Mouse (Mus musculus) heart, embryonic 12.5 days (tissue): Measurements from ENCODE around the gene Rad17. TPM values are rescaled to one million over a fixed set of nuclear protein-coding genes. Genes with fewer than 3 reads are reported as not detected.

ENCODE experiments used
- ATAC-seq: fragments of 200-750 bp; cut with Nextera tagmentation; 2 replicates; pipeline ENCODE4 v1.8.0; 2017; ENCODE audit warnings: moderate TSS enrichment, moderate library complexity; ENCODE audit not compliant: insufficient number of reproducible peaks, low FRiP score
- H3K27ac ChIP-seq: fragments of 300-500 bp; sonication (generic); 2 replicates; pipeline ENCODE4 v1.5.1; 2016; ENCODE audit warnings: mild to moderate bottlenecking, moderate library complexity; ENCODE audit not compliant: poor library complexity, severe bottlenecking
- H3K27me3 ChIP-seq: fragments of 300-500 bp; sonication (generic); replicated peaks from 2 replicates; pipeline ENCODE4 v1.6.1; 2016; ENCODE audit warnings: mild to moderate bottlenecking, moderate library complexity
- H3K36me3 ChIP-seq: fragments of 300-500 bp; sonication (generic); 2 replicates; pipeline ENCODE4 v1.6.1; 2016; ENCODE audit warnings: mild to moderate bottlenecking, moderate library complexity
- H3K4me1 ChIP-seq: fragments of 300-500 bp; sonication (generic); replicated peaks from 2 replicates; pipeline ENCODE4 v1.6.1; 2016; ENCODE audit warnings: mild to moderate bottlenecking
- H3K4me2 ChIP-seq: fragments of 300-500 bp; sonication (generic); 2 replicates; pipeline ENCODE4 v1.6.1; 2016; ENCODE audit warnings: mild to moderate bottlenecking, moderate library complexity
- H3K4me3 ChIP-seq: fragments of 300-500 bp; sonication (generic); 2 replicates; pipeline ENCODE4 v1.5.1; 2016; ENCODE audit warnings: mild to moderate bottlenecking
- H3K9ac ChIP-seq: fragments of 300-500 bp; sonication (generic); 2 replicates; pipeline ENCODE4 v1.6.1; 2016; ENCODE audit warnings: mild to moderate bottlenecking, moderate library complexity
- H3K9me3 ChIP-seq: fragments of 300-500 bp; sonication (generic); replicated peaks from 2 replicates; pipeline ENCODE4 v1.6.1; 2016; ENCODE audit warnings: mild to moderate bottlenecking, moderate library complexity
- WGBS: fragments of 180-500 bp; shearing (Covaris S2); methylation state at CpG from one replicate; pipeline ENCODE4 v1.1.7; 2016; 5-methylcytosine and 5-hydroxymethylcytosine counted together
- polyA plus RNA-seq: library from polyadenylated mRNA; unstranded; fragments of >200 nt; fragmentation: Nextera tagmentation; extraction: Ambion mirVana; gene quantifications from 2 replicates; pipeline ENCODE4 v1.2.1, GENCODE M21; 2016

Rad17 gene
- 27.3 and 28.7 TPM in 2 replicates for polyA plus RNA-seq

DNA sequence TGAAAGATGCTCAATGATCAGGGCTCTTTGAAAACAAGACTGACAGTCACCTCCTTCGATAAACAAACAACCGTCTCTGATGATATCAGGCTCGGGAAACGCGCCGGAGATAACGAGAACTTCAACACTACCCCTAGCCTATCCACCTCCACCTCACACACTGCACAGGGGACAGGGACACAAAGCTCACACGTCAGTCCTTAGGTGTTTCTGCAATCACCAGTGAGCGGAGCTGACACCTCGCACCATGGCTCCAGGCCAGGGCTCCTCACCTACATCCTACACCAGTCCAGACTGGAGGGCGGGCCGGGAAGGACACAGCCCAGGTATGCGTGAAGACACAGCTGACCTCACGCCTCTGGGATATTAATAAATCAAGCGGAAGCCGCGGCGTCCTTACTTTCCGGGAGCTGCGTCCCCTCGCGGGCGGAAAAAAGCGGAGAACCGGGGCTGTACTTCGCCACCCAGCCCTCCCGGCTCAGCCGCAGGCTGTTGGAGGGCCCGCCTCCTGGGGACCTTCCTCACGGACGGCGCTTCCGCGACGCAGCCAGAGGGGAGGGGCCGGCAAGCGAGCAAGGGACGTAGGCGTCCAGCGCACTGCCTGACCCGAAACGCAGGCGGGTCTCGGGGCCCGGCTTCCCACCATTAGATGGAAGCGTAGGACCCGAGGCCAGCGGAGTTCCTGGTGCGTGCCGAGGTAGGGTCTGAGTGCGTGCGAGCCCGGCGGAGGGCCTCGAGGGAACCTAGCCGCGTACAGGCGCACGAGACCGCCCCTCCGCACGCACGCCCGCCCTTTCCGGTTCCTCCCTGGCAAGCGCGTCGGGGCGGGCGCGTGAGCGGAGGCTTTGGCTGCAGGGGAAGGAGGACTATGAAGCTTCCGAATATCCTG, at the start of gene Rad17, which contains the start of gene Ak6:
Gene Rad17 (minus strand): TSS at position 502 of the 889 bp plus-strand sequence.
Gene Ak6 (plus strand): TSS at position 430 of the 889 bp plus-strand sequence.
- WGBS = under 1% methylated on average over 68 of the region's 73 CpGs
- H3K27ac ChIP-seq = peak within 1 kb of the TSS; percentile 87
- H3K4me1 ChIP-seq = peaks cover 7% of the 10 kb centered on the region
- peak within 1 kb of the TSS; percentile 95 for H3K9ac ChIP-seq
- ATAC-seq = peak; percentile 96
- H3K4me3 ChIP-seq = peak within 1 kb of the TSS; percentile 90
- H3K4me2 ChIP-seq = peak within 1 kb of the TSS; percentile 93
- no peaks in the 10 kb centered on the region for H3K27me3 ChIP-seq
- no peaks in the 10 kb centered on the region for H3K9me3 ChIP-seq
- H3K36me3 ChIP-seq = peaks cover 22% of the 10 kb centered on the region

DNA sequence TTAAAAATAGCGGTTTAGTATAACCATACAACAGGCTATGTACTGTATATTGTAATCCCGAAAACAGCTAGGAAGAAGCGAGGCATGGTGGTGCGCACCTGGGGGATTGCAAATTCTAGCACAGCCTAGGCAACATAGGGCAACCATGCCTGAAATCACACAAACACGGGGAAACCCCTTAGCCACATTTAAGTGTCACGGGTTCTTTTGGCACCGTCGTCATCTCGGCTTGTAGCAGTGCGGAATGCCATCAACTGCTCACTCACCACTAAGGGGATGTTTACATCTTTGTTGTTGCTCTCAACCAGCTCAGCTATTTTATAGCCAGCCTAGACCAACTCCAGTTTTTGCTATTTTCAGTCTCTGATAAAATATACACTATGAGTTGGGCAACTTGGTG, 48.0 kb upstream of the Rad17 start:
- no peak overlapping the region for H3K27ac ChIP-seq
- ATAC-seq = no peak
- no peaks in the 10 kb centered on the region for H3K9me3 ChIP-seq
- no peaks in the 10 kb centered on the region for H3K4me1 ChIP-seq
- peaks cover 84% of the 10 kb centered on the region for H3K36me3 ChIP-seq
- H3K4me3 ChIP-seq = no peak overlapping the region
- WGBS = 94% methylated on average over 10 of the region's 10 CpGs
- no peak overlapping the region for H3K9ac ChIP-seq
- no peaks in the 10 kb centered on the region for H3K27me3 ChIP-seq
- no peak overlapping the region for H3K4me2 ChIP-seq

DNA sequence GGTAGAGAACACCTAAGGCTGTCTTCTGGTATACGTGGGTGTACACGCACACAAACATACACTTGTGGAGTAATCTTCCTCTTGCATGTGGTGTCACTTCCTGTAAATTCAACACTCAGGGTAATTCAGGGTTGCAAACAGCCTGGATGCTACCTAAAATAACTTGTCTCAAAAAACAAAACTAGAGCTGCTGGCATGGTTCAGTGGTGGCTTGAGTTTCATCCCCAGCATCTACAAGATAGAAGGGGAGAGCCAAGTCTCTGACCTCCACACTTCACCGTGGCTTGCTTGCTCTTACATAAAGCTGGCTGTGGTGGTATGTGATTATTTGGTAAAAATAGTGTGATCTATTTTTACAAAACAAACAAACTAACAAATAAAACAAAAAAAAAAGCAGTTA, 46.7 kb upstream of the Rad17 start:
- H3K36me3 ChIP-seq = peaks cover 72% of the 10 kb centered on the region
- WGBS = 94% methylated on average over 3 of the region's 3 CpGs
- no peak for ATAC-seq
- no peak overlapping the region for H3K4me3 ChIP-seq
- H3K4me1 ChIP-seq = no peaks in the 10 kb centered on the region
- H3K27ac ChIP-seq = no peak overlapping the region
- H3K27me3 ChIP-seq = no peaks in the 10 kb centered on the region
- no peak overlapping the region for H3K4me2 ChIP-seq
- H3K9ac ChIP-seq = no peak overlapping the region
- H3K9me3 ChIP-seq = no peaks in the 10 kb centered on the region

DNA sequence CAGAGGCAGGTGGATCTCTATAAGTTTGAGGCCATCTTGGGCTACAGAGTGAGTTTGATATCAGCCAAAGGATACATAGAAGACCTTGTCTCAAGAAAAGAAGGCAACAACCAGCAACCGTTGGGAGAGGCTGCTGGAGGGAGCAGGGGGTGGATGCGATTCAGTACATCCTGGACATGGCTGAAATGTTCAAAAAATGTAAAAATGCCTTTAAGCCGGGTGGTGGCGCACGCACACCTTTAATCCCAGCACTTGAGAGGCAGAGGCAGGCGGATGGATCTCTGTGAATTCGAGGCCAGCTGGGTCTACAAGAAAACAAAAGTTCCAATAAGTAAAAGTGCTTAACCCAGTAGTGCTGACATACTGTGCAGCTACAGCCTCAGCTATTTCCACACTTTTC, 36.7 kb upstream of the Rad17 start:
- no peak overlapping the region for H3K9ac ChIP-seq
- H3K4me1 ChIP-seq = no peaks in the 10 kb centered on the region
- H3K27me3 ChIP-seq = no peaks in the 10 kb centered on the region
- H3K4me3 ChIP-seq = no peak overlapping the region
- no peaks in the 10 kb centered on the region for H3K36me3 ChIP-seq
- H3K27ac ChIP-seq = no peak overlapping the region
- 53% methylated on average over 7 of the region's 7 CpGs for WGBS
- H3K4me2 ChIP-seq = no peak overlapping the region
- ATAC-seq = no peak
- H3K9me3 ChIP-seq = no peaks in the 10 kb centered on the region

DNA sequence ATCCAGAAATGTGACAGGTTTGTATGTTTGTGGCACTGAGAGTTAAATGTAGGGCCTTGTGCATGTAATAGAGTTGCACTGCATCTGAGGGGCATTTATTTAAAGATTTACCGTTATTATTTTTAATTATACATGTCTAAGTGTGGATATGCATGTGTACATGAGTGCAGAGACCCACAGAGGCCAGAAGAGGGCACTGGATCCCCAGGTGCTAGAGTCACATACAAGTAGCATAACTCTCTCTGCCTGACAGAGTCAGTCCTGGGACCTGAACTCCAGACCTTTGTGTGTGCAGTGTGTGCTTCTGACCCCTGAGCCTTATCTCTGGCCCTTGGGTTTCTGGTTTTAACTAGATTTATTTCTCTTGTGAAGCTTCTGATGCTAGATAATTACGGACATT, 33.5 kb upstream of the Rad17 start:
- WGBS = 64% methylated on average over 2 of the region's 2 CpGs
- Histone ChIP-seq H3K27me3 (no peaks in the 10 kb centered on the region), H3K9ac (no peak overlapping the region), H3K4me1 (no peaks in the 10 kb centered on the region), H3K9me3 (no peaks in the 10 kb centered on the region), H3K36me3 (peaks cover 5% of the 10 kb centered on the region; the same call in 1 of the 2 replicates), H3K27ac (no peak overlapping the region), H3K4me2 (no peak overlapping the region), H3K4me3 (no peak overlapping the region)
- ATAC-seq = no peak

- no peak for ATAC-seq
- no peak overlapping the region for H3K9ac ChIP-seq
- no peaks in the 10 kb centered on the region for H3K27me3 ChIP-seq
- 74% methylated on average over 2 of the region's 2 CpGs for WGBS
- H3K27ac ChIP-seq = no peak overlapping the region
- no peak overlapping the region for H3K4me3 ChIP-seq
- H3K4me2 ChIP-seq = no peak overlapping the region
- H3K9me3 ChIP-seq = no peaks in the 10 kb centered on the region
- peaks cover 5% of the 10 kb centered on the region; the same call in 1 of the 2 replicates for H3K36me3 ChIP-seq
- H3K4me1 ChIP-seq = no peaks in the 10 kb centered on the region
These were observed 32.0 kb upstream of the Rad17 start for GRCm38 (mm10) chr13:100682837-100683236.

DNA sequence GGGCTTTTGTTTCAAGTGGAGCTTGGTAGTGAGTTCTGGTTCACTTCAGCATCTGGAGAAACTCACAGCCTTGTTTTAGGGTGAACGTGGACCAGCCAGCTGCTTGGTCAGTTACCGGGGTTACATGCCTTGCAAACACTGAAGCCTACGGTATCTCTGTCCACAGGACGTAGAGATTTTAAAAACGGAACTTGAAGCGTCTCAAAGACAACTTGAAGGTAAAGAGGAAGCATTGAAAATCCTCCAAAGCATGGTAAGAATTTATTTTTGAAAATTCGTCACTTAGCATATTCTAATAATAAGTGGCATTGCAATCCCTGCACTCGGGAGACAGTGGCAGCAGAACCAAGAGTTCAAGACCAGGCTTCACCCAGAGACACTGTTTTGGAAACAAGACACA, 30.8 kb upstream of the Rad17 start:
- no peak for ATAC-seq
- WGBS = 85% methylated on average over 8 of the region's 8 CpGs

GRCm38 (mm10) chr13:100675936-100676635, 25.2 kb upstream of the Rad17 start:
- Histone ChIP-seq H3K36me3 (no peaks in the 10 kb centered on the region), H3K4me1 (no peaks in the 10 kb centered on the region), H3K9ac (no peak overlapping the region), H3K9me3 (0 out of 2 replicates have a peak, but pooled peaks cover 4% of the 10 kb centered on the region), H3K27me3 (no peaks in the 10 kb centered on the region), H3K4me3 (no peak overlapping the region), H3K27ac (no peak overlapping the region), H3K4me2 (no peak overlapping the region)
- WGBS = 83% methylated on average over 15 of the region's 15 CpGs
- no peak for ATAC-seq

More for the DNA sequence above, 30.8 kb upstream of the Rad17 start:
- Histone ChIP-seq H3K9me3 (no peaks in the 10 kb centered on the region), H3K27ac (no peak overlapping the region), H3K36me3 (peaks cover 5% of the 10 kb centered on the region; the same call in 1 of the 2 replicates), H3K27me3 (no peaks in the 10 kb centered on the region), H3K4me1 (no peaks in the 10 kb centered on the region), H3K9ac (no peak overlapping the region), H3K4me2 (no peak overlapping the region), H3K4me3 (no peak overlapping the region)

DNA sequence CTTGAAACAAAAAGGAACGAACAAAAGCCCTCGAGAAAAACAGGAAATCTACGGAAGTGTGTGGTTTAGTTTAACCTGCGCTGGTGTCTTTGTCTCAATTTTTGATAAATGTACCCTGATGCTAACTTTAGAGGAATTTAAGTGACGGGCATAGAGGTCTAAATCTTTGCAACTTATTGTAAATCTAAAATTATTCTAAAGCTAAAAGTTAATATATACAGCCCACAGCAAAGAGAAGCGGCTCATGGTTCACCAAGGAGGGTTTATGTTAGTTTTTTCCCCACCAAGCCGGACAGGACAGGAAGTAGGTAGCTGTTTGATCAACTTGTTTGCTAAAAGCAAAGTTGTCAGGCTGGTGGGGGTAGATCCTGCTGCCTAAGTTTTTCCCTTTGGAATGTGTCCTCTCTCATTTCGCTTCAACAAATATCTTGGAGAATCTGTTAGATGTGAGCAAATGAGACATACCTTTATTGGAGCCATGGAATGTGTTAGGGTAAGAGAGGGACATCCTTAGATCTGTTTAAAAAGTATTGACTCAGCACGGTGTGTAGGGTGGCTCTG, 19.4 kb upstream of the Rad17 start:
- Histone ChIP-seq H3K4me2 (peak overlapping the region; percentile 74), H3K9ac (peak overlapping the region; percentile 72; the same call in 1 of the 2 replicates), H3K9me3 (0 out of 2 replicates have a peak, but pooled peaks cover 4% of the 10 kb centered on the region), H3K4me1 (0 out of 2 replicates have a peak, but pooled peaks cover 7% of the 10 kb centered on the region), H3K4me3 (peak overlapping the region; percentile 65), H3K36me3 (peaks cover 12% of the 10 kb centered on the region), H3K27ac (no peak overlapping the region), H3K27me3 (no peaks in the 10 kb centered on the region)
- no peak for ATAC-seq
- 50% methylated on average over 9 of the region's 9 CpGs for WGBS

DNA sequence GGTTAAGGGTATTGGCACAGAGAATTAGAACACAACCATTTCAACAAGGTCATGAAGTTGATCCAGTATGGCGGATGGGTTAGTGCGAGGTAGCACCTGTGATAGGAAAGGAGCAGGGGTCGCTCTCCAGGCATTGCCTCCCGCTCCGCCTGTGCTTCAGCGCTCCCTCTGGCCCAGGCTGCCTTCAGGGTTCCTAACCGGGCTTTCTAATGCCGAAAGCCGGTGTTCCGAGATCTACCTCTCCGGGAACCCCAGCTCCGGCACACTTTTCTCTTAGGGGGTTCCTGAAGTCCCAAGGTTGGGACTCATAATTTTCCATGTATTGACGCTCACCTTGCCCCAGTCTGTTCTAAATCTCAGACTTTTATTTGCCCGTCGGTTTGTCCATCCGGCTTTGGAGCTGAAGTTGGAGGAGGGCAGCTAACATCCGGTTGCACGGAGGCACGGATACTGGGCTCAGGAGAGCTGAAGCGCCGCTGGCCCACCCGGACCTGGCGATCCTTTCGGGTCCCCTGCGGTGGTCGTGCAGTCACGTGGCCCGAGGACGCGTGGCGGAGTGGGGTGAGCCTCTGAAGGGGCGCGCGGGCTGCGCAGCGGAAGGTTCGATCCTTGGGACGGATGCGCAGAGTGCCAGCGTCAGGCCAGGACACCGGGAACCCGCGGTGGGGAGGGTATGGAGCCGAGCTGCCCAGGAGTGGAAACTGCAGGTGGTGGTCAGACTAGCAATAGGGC, 18.6 kb upstream of the Rad17 start, which contains the start of gene Ccdc125:
Gene Ccdc125 (plus strand): TSS at position 427 of the 732 bp plus-strand sequence.
- Histone ChIP-seq H3K4me1 (0 out of 2 replicates have a peak, but pooled peaks cover 7% of the 10 kb centered on the region), H3K9me3 (0 out of 2 replicates have a peak, but pooled peaks cover 4% of the 10 kb centered on the region), H3K4me2 (peak within 1 kb of the TSS; percentile 74), H3K9ac (peak within 1 kb of the TSS; percentile 72), H3K4me3 (peak within 1 kb of the TSS; percentile 65), H3K27ac (peak within 1 kb of the TSS; percentile 61), H3K27me3 (no peaks in the 10 kb centered on the region), H3K36me3 (peaks cover 15% of the 10 kb centered on the region)
- WGBS = under 1% methylated on average over 44 of the region's 44 CpGs
- ATAC-seq = peak; percentile 67
